Mouse (Mus musculus): ENCODE measurements around the gene Kcnab2.

DNA sequence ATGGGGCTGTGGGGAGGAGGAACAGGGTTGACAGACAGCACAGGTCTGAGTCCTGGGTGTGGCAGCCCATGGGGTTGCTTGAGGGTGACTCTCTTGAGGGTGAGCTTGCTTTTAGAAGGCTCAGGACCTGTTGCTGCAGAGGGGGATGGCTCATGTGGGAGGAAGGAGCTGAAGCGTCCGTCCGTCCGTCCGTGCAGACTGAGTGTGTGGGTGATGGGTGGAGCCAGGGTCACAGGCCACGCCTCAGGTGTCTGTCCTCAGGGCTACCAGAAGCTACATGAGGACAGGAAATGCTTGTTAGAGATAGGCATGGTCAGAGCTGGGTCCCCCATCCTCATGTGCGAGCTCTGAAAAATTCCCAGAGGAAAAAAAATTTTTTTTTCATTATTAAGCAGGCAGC, 133.0 kb downstream of the Kcnab2 start:
- TF ChIP-seq CTCF (conservative IDR thresholded peaks at IDR 0.05; ENCODE audit: insufficient read depth, insufficient read length, low read depth, low read length) = no peak
- no peak for TF ChIP-seq POLR2A (IDR thresholded peaks at IDR 0.05; ENCODE audit: low read depth, low read length)

All from kidney, adult 2 months (tissue).